Mouse (Mus musculus): ENCODE measurements around the gene Gprc5c.

The Gprc5c gene

GRCm38 (mm10) chr11:114914978-114915377 lies 64.0 kb downstream of the Gprc5c start:
- DNase-seq (ENCODE audit: low read depth), result no peak

- no peak for DNase-seq (ENCODE audit: low read depth)
Observed at GRCm38 (mm10) chr11:114917120-114917519, 66.2 kb downstream of the Gprc5c start.
